Mouse (Mus musculus) erythroblast, embryonic 14.5 days (primary cell): Measurements from ENCODE around the gene Polr2a. TPM values are rescaled to one million over a fixed set of nuclear protein-coding genes. Genes with fewer than 3 reads are reported as not detected.

ENCODE experiments used
- H3K27me3 ChIP-seq: 2 replicates; pipeline ENCODE4 v1.6.1; 2012; ENCODE audit warnings: inconsistent platforms; ENCODE audit not compliant: control insufficient read depth
- H3K36me3 ChIP-seq: 2 replicates; pipeline ENCODE4 v1.6.1; 2012; ENCODE audit warnings: mild to moderate bottlenecking, inconsistent platforms; ENCODE audit not compliant: control insufficient read depth
- H3K4me1 ChIP-seq: 2 replicates; pipeline ENCODE4 v1.6.1; 2012; ENCODE audit warnings: inconsistent platforms; ENCODE audit not compliant: control insufficient read depth
- H3K4me3 ChIP-seq: replicated peaks from 2 replicates; pipeline ENCODE3; 2012; ENCODE audit warnings: moderate library complexity, mild to moderate bottlenecking, inconsistent platforms
- H3K9me3 ChIP-seq: 2 replicates; pipeline ENCODE4 v1.6.1; 2012; ENCODE audit warnings: low read length, inconsistent platforms, mixed read lengths; ENCODE audit not compliant: control insufficient read depth
- GATA1 ChIP-seq: IDR thresholded peaks from 2 replicates; pipeline ENCODE4 v1.6.1; 2012; ENCODE audit warnings: low read length, inconsistent platforms, mixed read lengths
- TAL1 ChIP-seq: IDR thresholded peaks from 3 replicates; pipeline ENCODE4 v1.6.1; 2012; ENCODE audit warnings: low read length, inconsistent platforms, mixed read lengths
- polyA plus RNA-seq: library from polyadenylated mRNA; stranded (reverse); fragments of >175 nt; gene quantifications from 2 replicates; pipeline ENCODE4 v1.2.3, GENCODE M21; 2012

Gene Polr2a
- polyA plus RNA-seq, 1 experiment, result 14.3 TPM

DNA sequence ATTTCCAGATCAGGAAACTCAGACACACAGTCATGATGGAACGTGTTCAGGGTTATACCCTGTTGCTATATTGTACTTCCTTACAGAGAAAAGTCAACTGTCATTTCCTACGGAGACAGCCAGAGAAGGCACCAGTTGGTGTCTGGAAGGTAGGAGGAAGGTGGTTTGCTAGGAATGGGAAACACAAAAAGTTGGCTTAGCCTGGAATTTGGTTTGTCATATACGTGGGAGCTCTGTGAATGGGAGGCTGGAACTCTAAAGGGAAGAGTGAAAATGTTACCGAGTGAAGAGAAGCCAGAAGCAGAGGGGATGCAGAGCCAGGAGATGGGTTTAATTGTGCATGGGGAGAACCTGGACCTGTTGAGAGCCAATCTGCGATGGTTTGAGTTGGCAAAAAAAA lies 33.0 kb upstream of the Polr2a start:
- TF ChIP-seq TAL1 (no peak), GATA1 (no peak)
- Histone ChIP-seq H3K36me3 (no peaks in the 10 kb centered on the region), H3K27me3 (peaks cover 39% of the 10 kb centered on the region), H3K4me1 (peaks cover 15% of the 10 kb centered on the region), H3K9me3 (no peaks in the 10 kb centered on the region), H3K4me3 (no peak overlapping the region)

DNA sequence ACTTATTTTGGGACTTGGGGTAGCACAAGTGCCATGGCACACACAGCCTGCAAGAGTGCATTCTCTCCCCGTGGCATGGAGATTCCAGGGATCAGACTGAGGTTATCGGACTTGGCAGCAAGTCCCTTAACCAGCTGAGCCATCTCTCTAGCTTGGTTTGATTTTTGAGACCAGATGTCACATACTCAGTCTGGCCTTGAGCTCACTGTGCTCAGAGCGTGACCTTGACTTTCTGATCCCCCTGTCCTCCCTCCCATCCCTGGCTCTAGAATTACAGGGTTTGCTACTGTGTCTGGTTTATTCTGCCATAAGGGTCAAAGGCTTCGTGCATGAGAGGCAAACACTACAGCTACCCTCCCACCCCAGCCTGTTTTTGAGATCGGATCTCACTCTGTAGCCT lies 31.0 kb upstream of the Polr2a start:
- no peaks in the 10 kb centered on the region for H3K36me3 ChIP-seq
- peaks cover 14% of the 10 kb centered on the region for H3K4me1 ChIP-seq
- TF ChIP-seq GATA1 (no peak), TAL1 (no peak)
- no peak overlapping the region for H3K4me3 ChIP-seq
- H3K9me3 ChIP-seq, result no peaks in the 10 kb centered on the region
- H3K27me3 ChIP-seq, result peaks cover 30% of the 10 kb centered on the region

DNA sequence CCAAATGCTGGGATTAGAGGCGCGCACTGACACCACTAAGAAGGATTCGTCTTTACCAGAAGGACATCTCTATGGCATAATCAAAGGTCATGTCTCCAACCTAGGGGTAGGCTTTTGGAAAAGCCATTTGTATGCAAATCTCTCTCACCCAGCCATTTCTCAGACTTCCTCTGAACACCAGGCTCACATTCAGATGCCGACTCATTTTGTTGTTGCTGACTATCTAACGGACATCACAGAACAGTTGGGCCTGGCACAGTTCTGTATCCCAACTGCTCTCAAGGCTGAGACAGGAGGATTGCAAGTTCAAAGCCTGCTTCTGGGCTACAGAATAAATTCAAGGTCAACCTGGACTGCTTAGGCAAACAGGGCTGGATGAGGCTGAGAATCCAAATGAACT lies 28.9 kb upstream of the Polr2a start:
- Histone ChIP-seq H3K4me3 (no peak overlapping the region), H3K4me1 (peaks cover 19% of the 10 kb centered on the region)
- no peak for TF ChIP-seq GATA1
- no peak for TF ChIP-seq TAL1

DNA sequence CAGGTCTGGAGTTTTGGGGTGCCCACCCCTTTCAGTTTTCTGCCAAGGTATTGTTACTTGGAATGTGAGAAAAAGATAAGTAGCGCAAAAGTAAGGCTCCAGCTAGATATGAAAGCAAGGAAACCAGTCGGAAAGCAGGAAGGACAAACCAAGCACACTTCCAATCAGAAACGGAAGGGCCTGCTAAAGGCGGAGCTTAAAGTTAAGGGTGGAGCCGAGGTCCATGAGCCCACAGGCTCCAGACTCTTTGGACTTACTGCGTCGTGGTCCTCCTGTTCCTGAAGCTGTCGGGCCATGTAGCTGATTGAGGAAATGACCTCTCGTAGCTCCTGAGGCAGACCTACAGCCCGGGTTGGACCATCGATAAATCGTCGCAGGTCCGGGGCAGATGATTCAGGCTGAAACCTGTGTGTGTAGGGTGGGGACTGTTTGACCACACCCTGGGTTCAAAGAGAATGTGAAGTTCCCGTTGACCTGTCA lies 26.4 kb upstream of the Polr2a start:
- H3K27me3 ChIP-seq, result peaks cover 34% of the 10 kb centered on the region
- H3K4me1 ChIP-seq, result peaks cover 19% of the 10 kb centered on the region
- TF ChIP-seq TAL1 (no peak), GATA1 (no peak)
- H3K36me3 ChIP-seq, result no peaks in the 10 kb centered on the region
- peak overlapping the region; percentile 66 for H3K4me3 ChIP-seq
- no peaks in the 10 kb centered on the region for H3K9me3 ChIP-seq

More for the DNA sequence above, 28.9 kb upstream of the Polr2a start:
- H3K27me3 ChIP-seq, result peaks cover 18% of the 10 kb centered on the region
- H3K36me3 ChIP-seq, result no peaks in the 10 kb centered on the region
- H3K9me3 ChIP-seq, result no peaks in the 10 kb centered on the region

DNA sequence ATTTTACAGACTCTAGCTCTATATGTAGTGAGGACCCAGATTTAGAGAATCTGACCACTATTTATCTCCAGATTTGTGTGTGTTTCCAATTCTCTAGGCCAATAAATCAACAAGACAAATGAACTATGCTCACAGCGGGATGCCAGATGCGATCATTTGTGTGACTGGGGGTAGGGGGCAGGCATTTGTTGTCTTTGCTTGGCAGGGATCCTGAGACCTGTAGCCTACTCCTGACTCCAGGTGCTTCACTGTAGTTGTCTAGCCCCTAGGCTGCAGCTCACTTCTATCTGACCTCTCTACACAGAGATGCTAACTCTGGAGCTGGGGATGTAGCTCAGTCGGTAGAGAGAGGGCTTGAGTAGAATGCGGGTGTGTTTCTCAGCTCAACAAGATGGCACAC lies 23.4 kb upstream of the Polr2a start:
- peaks cover 54% of the 10 kb centered on the region for H3K27me3 ChIP-seq
- H3K9me3 ChIP-seq, result no peaks in the 10 kb centered on the region
- TF ChIP-seq TAL1, result no peak
- TF ChIP-seq GATA1, result no peak
- no peak overlapping the region for H3K4me3 ChIP-seq
- H3K4me1 ChIP-seq, result peaks cover 19% of the 10 kb centered on the region
- no peaks in the 10 kb centered on the region; the same call in 1 of the 2 replicates for H3K36me3 ChIP-seq

DNA sequence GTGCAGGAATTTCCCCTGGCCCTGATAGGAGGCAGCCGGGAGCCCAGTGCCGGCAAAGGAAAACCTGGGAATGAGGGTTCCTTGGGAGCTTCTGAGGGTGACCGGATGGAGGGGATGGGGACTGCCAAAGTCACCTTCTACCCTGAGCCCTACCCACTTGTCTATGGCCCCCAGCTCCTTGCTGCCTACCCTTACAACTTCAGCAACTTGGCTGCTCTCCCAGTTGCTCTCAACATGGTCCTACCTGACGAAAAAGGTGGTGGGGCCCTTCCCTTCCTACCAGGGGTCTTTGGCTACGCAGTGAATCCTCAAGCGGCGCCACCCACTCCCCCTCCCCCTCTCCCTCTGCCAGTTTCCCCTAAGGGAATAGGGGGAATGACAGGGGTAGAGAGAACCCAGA lies 20.5 kb upstream of the Polr2a start:
- TF ChIP-seq GATA1 (no peak), TAL1 (no peak)
- H3K4me3 ChIP-seq, result no peak overlapping the region
- peaks cover 6% of the 10 kb centered on the region for H3K4me1 ChIP-seq
- H3K36me3 ChIP-seq, result peaks cover 2% of the 10 kb centered on the region; the same call in 1 of the 2 replicates
- no peaks in the 10 kb centered on the region for H3K9me3 ChIP-seq
- H3K27me3 ChIP-seq, result peaks cover 58% of the 10 kb centered on the region

DNA sequence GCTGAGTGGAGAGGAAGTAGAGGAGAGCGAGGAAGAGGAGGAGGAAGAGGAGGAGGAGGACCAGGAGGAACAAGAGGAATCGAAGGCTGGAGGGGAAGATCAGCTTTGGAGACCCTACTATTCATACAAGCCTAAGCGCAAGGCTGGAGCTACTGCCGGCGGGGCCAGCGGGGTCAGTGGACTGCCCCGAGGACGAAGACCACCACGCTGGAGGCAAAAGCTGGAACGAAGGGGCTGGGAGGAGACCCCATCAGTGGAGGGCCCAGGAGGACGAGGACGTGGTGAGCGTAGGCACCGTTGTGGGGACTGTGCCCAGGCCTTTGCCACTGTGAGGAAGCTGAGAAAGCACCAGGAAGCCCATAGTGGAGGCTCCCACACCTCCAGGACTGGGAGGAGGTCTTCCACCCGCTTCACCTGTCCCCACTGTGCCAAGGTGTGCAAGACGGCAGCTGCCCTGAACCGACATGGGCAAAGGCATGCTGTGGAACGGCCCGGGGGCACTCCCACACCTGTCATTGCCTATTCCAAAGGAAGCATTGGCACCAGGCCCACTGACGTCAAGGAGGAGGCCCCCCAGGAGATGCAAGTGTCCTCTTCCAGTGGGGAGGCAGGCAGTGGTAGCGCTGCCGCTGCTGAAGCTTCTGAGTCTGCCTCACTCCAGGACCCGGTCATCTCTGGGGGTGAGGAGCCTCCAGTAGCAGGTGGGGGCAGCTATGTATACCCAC lies 20.0 kb upstream of the Polr2a start:
- no peak for TF ChIP-seq TAL1
- no peak for TF ChIP-seq GATA1
- Histone ChIP-seq H3K4me1 (peaks cover 6% of the 10 kb centered on the region), H3K4me3 (no peak overlapping the region), H3K27me3 (peaks cover 58% of the 10 kb centered on the region), H3K36me3 (peaks cover 2% of the 10 kb centered on the region; the same call in 1 of the 2 replicates), H3K9me3 (no peaks in the 10 kb centered on the region)

DNA sequence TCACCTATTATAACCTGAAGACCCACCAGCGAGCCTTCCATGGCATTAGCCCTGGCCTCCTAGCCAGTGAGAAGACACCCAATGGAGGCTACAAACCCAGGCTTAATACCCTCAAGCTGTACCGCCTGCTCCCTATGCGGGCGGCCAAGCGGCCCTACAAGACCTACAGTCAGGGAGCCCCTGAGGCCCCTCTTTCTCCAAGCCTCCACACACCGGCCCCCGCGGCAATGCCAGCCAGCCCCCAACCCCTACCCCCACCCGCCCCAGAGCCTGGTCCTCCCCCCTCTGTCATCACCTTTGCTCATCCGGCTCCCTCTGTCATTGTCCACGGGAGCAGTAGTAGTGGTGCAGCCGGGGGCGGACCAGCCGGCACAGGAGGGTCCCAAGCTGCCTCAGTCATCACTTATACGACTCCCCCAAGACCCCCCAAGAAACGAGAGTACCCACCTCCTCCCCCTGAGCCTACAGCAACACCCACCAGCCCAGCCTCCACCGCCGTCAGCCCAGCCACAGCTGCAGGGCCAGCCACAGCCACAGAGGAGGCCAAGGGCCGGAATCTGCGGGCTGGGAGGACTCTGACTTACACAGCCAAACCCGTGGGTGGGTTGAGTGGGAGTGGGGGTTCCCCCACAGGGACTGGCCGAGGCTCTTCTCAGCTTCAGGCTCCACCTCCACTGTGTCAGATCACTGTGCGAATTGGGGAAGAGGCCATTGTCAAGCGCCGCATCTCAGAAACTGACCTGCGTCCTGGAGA lies 19.2 kb upstream of the Polr2a start:
- Histone ChIP-seq H3K4me1 (peaks cover 6% of the 10 kb centered on the region), H3K27me3 (peaks cover 56% of the 10 kb centered on the region), H3K4me3 (no peak overlapping the region), H3K9me3 (no peaks in the 10 kb centered on the region), H3K36me3 (peaks cover 2% of the 10 kb centered on the region; the same call in 1 of the 2 replicates)
- TF ChIP-seq GATA1 (no peak), TAL1 (no peak)

DNA sequence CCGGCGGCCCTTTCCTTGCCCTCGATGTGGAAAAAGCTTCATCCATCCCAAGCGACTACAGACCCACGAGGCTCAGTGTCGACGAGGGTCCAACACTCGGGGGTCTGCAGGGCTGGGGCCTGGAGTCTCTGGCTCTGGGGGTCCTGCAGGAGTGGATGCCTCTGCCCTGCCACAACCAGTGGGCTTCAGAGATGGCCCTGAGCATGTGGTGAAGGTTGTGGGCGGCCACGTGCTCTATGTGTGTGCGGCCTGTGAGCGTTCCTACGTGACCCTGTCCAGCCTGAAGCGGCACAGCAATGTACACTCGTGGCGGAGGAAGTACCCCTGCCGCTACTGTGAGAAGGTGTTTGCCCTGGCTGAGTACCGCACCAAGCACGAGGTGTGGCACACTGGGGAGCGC lies 18.1 kb upstream of the Polr2a start:
- H3K36me3 ChIP-seq, result peaks cover 2% of the 10 kb centered on the region; the same call in 1 of the 2 replicates
- peaks cover 6% of the 10 kb centered on the region for H3K4me1 ChIP-seq
- H3K27me3 ChIP-seq, result peaks cover 44% of the 10 kb centered on the region
- TF ChIP-seq GATA1 (no peak), TAL1 (no peak)
- no peaks in the 10 kb centered on the region for H3K9me3 ChIP-seq
- H3K4me3 ChIP-seq, result no peak overlapping the region
